Mouse (Mus musculus) myocyte (in vitro differentiated cells): ENCODE results near the gene Ttc23l.
A peak's percentile ranks its signal among the peaks of the same experiment; 100 is the strongest.

Experiments used
- CEBPB ChIP-seq: IDR thresholded peaks from 2 replicates; pipeline ENCODE4 v1.6.1; 2011; ENCODE audit warnings: mild to moderate bottlenecking, moderate library complexity; ENCODE audit not compliant: poor library complexity, insufficient read depth, severe bottlenecking
- E2F4 ChIP-seq: IDR thresholded peaks from one replicate; pipeline ENCODE4 v1.6.1; 2011; ENCODE audit warnings: mild to moderate bottlenecking, control low read depth, moderate library complexity; ENCODE audit not compliant: insufficient read depth
- MAX ChIP-seq: IDR thresholded peaks from one replicate; pipeline ENCODE4 v1.6.1; 2011; ENCODE audit warnings: low read depth, mild to moderate bottlenecking, control low read depth
- MYOD1 ChIP-seq, 3 experiments: IDR thresholded peaks; one replicate each; pipeline ENCODE4 v1.6.1; 2011; ENCODE audit warnings: control low read depth in 2 of 3, low read depth in 2 of 3, mild to moderate bottlenecking in 2 of 3, moderate library complexity in 1 of 3; ENCODE audit not compliant: insufficient read length in 2 of 3, control insufficient read depth in 1 of 3
- POLR2A ChIP-seq: IDR thresholded peaks from one replicate; pipeline ENCODE4 v1.6.1; 2011; ENCODE audit warnings: low read depth, mild to moderate bottlenecking, control low read depth, moderate library complexity; ENCODE audit not compliant: insufficient read length
- POLR2AphosphoS2 ChIP-seq: IDR thresholded peaks from one replicate; pipeline ENCODE4 v1.6.1; 2011; ENCODE audit warnings: low read depth, control low read depth; ENCODE audit not compliant: insufficient read length
- USF1 ChIP-seq: IDR thresholded peaks from one replicate; pipeline ENCODE4 v1.6.1; 2011; ENCODE audit warnings: low read depth, mild to moderate bottlenecking, control low read depth, moderate library complexity

DNA sequence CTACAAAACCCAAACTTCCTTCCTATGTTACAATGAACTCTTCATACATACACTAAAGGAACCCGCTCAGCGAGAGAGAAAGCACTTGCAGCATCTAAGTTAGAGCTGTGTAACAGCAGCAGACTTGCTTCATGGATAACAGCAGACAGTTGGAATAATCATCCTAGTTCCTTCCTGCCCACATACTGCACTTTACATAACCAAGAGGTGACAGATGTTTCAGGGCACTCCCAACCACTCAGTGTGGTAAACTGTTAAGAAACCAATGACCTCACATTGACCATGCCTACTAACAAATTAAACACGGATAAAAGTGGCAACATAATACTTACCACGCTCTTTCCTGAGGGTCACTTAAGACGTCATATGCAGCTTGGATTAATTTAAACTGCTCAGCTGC, 94.9 kb downstream of the Ttc23l start:
- TF ChIP-seq MAX (no peak), MYOD1 (IDR thresholded peaks at IDR 0.05; ENCODE audit: control insufficient read depth in 1 of 3, insufficient read length in 2 of 3, low read depth in 2 of 3) (peak in 2 of 3 experiments; percentile 66 to 74), POLR2A (no peak), USF1 (no peak), E2F4 (no peak), CEBPB (peak; percentile 23; the same call in 1 of the 2 replicates), POLR2AphosphoS2 (no peak)
